Mouse (Mus musculus) bone marrow macrophage, adult 2 months (primary cell): Measurements from ENCODE around the gene Zc3h7b. TPM values are rescaled to one million over a fixed set of nuclear protein-coding genes. Genes with fewer than 3 reads are reported as not detected.
"Not testable (repeated sequence)": the region's sequence is repeated elsewhere in the genome, so short reads cannot be mapped to it uniquely, and the experiment has no call there.

Experiments used
- H3K27ac ChIP-seq: 2 replicates; pipeline ENCODE4 v1.5.1; 2012; ENCODE audit warnings: low read depth, low read length; ENCODE audit not compliant: insufficient read depth
- H3K4me1 ChIP-seq: 2 replicates; pipeline ENCODE4 v1.6.1; 2012; ENCODE audit warnings: low read length; ENCODE audit not compliant: control insufficient read depth, insufficient read depth
- H3K4me3 ChIP-seq: 2 replicates; pipeline ENCODE4 v1.5.1; 2012; ENCODE audit warnings: mild to moderate bottlenecking, low read length, moderate library complexity; ENCODE audit not compliant: insufficient read depth
- CTCF ChIP-seq: IDR thresholded peaks from 2 replicates; pipeline ENCODE4 v1.5.1; 2012; ENCODE audit warnings: low read depth, mild to moderate bottlenecking, low read length, moderate library complexity
- POLR2A ChIP-seq: IDR thresholded peaks from 2 replicates; pipeline ENCODE4 v1.6.1; 2012; ENCODE audit warnings: mild to moderate bottlenecking, low read depth, low read length, borderline replicate concordance
- polyA plus RNA-seq: library from polyadenylated mRNA; stranded (reverse); fragments of >200 nt; gene quantifications from 2 replicates; pipeline ENCODE4 v1.2.4, GENCODE M21; 2012; ENCODE audit not compliant: missing spikeins, insufficient read depth, insufficient read length

Zc3h7b gene
- 13.3 and 13.6 TPM in 2 replicates for polyA plus RNA-seq

GRCm38 (mm10) chr15:81744992-81745600 lies at the start of gene Zc3h7b, which contains the start of gene Rangap1:
TSS of gene Zc3h7b (plus strand) at chr15:81745057.
TSS of gene Rangap1 (minus strand) at chr15:81745530.
- H3K4me3 ChIP-seq, result peak within 1 kb of the TSS; percentile 98
- no peak within 1 kb of the TSS for H3K27ac ChIP-seq
- no peak for TF ChIP-seq CTCF
- no peak for TF ChIP-seq POLR2A

GRCm38 (mm10) chr15:81697175-81697574 lies 47.7 kb upstream of the Zc3h7b start, which contains the start of gene Chadl:
TSS of gene Chadl (minus strand) at chr15:81697287.
- 0 out of 2 replicates have a peak, but pooled peaks cover 4% of the 10 kb centered on the region for H3K4me1 ChIP-seq
- no peak for TF ChIP-seq CTCF
- TF ChIP-seq POLR2A, result no peak
- no peak within 1 kb of the TSS for H3K4me3 ChIP-seq
- no peak within 1 kb of the TSS for H3K27ac ChIP-seq

More at GRCm38 (mm10) chr15:81744992-81745600, at the start of gene Zc3h7b, which contains the start of gene Rangap1:
- peaks cover 8% of the 10 kb centered on the region for H3K4me1 ChIP-seq

- Histone ChIP-seq H3K27ac (no peak overlapping the region), H3K4me1 (0 out of 2 replicates have a peak, but pooled peaks cover 4% of the 10 kb centered on the region), H3K4me3 (no peak overlapping the region)
- no peak for TF ChIP-seq CTCF
- TF ChIP-seq POLR2A, result no peak
Observed at GRCm38 (mm10) chr15:81697847-81698246, 47.0 kb upstream of the Zc3h7b start.

GRCm38 (mm10) chr15:81698532-81698931 lies 46.3 kb upstream of the Zc3h7b start:
- H3K4me1 ChIP-seq, result 0 out of 2 replicates have a peak, but pooled peaks cover 4% of the 10 kb centered on the region
- no peak overlapping the region for H3K4me3 ChIP-seq
- H3K27ac ChIP-seq, result no peak overlapping the region
- TF ChIP-seq POLR2A (no peak), CTCF (no peak)

GRCm38 (mm10) chr15:81700161-81700560 lies 44.7 kb upstream of the Zc3h7b start:
- H3K4me1 ChIP-seq, result no peaks in the 10 kb centered on the region
- no peak overlapping the region for H3K4me3 ChIP-seq
- no peak overlapping the region for H3K27ac ChIP-seq
- no peak for TF ChIP-seq POLR2A
- no peak for TF ChIP-seq CTCF

GRCm38 (mm10) chr15:81700601-81701000 lies 44.3 kb upstream of the Zc3h7b start:
- H3K27ac ChIP-seq, result no peak overlapping the region

GRCm38 (mm10) chr15:81701350-81701749 lies 43.5 kb upstream of the Zc3h7b start:
- not testable (repeated sequence) for H3K4me1 ChIP-seq, H3K27ac ChIP-seq, H3K4me3 ChIP-seq

More at GRCm38 (mm10) chr15:81700601-81701000, 44.3 kb upstream of the Zc3h7b start:
- no peak for TF ChIP-seq CTCF
- TF ChIP-seq POLR2A, result no peak
- no peaks in the 10 kb centered on the region for H3K4me1 ChIP-seq
- H3K4me3 ChIP-seq, result no peak overlapping the region

- Histone ChIP-seq H3K4me1 (no peaks in the 10 kb centered on the region), H3K27ac (no peak overlapping the region), H3K4me3 (no peak overlapping the region)
- no peak for TF ChIP-seq CTCF
- TF ChIP-seq POLR2A, result no peak
Observed at GRCm38 (mm10) chr15:81702306-81703093, 42.4 kb upstream of the Zc3h7b start.

- H3K27ac ChIP-seq, result no peak overlapping the region
- no peak overlapping the region for H3K4me3 ChIP-seq
- no peaks in the 10 kb centered on the region for H3K4me1 ChIP-seq
- TF ChIP-seq CTCF (no peak), POLR2A (no peak)
Observed at GRCm38 (mm10) chr15:81703094-81703489, 41.8 kb upstream of the Zc3h7b start.

- Histone ChIP-seq H3K27ac (no peak overlapping the region), H3K4me1 (no peaks in the 10 kb centered on the region), H3K4me3 (no peak overlapping the region)
- TF ChIP-seq CTCF, result no peak
- no peak for TF ChIP-seq POLR2A
Observed at GRCm38 (mm10) chr15:81708991-81709390, 35.9 kb upstream of the Zc3h7b start.
